Mouse (Mus musculus) lung, adult 2 months (tissue): Measurements from ENCODE around the gene Pank1.

ENCODE experiments used
- CTCF ChIP-seq: fragments of 200-500 bp; IDR thresholded peaks from 2 replicates; pipeline ENCODE4 v1.5.1; 2011; ENCODE audit warnings: mild to moderate bottlenecking, low read length, control low read depth; ENCODE audit not compliant: insufficient read depth
- POLR2A ChIP-seq: fragments of 200-500 bp; IDR thresholded peaks from 2 replicates; pipeline ENCODE4 v1.6.1; 2011; ENCODE audit warnings: low read depth, mild to moderate bottlenecking, control low read depth, low read length, borderline replicate concordance; ENCODE audit errors: extremely low read depth

- TF ChIP-seq POLR2A: no peak
- no peak for TF ChIP-seq CTCF
Measured at GRCm38 (mm10) chr19:34803396-34803795, 75.9 kb downstream of the Pank1 start.
